23 mouse cellular contexts compared by ENCODE assay signal in genomic region chr2:25053101-25053500, GRCm38 (mm10). TPM values are rescaled to one million over a fixed set of nuclear protein-coding genes. Genes with fewer than 3 reads are reported as not detected.
A peak's percentile ranks its signal among the peaks of the same experiment; 100 is the strongest.
DNase-seq lines count a peak whose midpoint lies in the region; ATAC-seq and TF ChIP-seq lines count a peak whose summit lies in the region.
"Had no signal": no experiment of that assay in that cellular context is flagged by ENCODE, and none has a peak within 500 bp of the region (broad histone marks: within the 10 kb centered on the region; RNA-seq: fewer than 3 reads in every experiment).

No protein-coding gene starts in this region.

- H3K4me2 ChIP-seq in liver, embryonic 12.5 days: no peak overlapping the region
- H3K4me2 ChIP-seq: embryonic facial prominence, embryonic 12.5 days; forebrain, embryonic 13.5 days; forebrain, embryonic 15.5 days had no signal

- H3K79me2 ChIP-seq in liver, adult 2 months (ENCODE audit: control insufficient read depth, insufficient read depth, low read length): peaks cover 12% of the 10 kb centered on the region

- H3K27me3 ChIP-seq in liver, adult 2 months (ENCODE audit: control insufficient read depth, insufficient read depth, low read length): no peaks in the 10 kb centered on the region
- no peaks in the 10 kb centered on the region for H3K27me3 ChIP-seq in liver, embryonic 12.5 days (replicated peaks)
- H3K27me3 ChIP-seq: embryonic facial prominence, embryonic 12.5 days; forebrain, embryonic 13.5 days; forebrain, embryonic 15.5 days had no signal

- no peaks in the 10 kb centered on the region for H3K9me3 ChIP-seq in liver, embryonic 12.5 days (replicated peaks)
- H3K9me3 ChIP-seq: embryonic facial prominence, embryonic 10.5 days; embryonic facial prominence, embryonic 12.5 days; forebrain, embryonic 13.5 days; forebrain, embryonic 15.5 days had no signal

- H3K27ac ChIP-seq in liver, adult 2 months (replicated peaks; ENCODE audit: insufficient read depth, low read depth, low read length): peak overlapping the region; percentile 97
- H3K27ac ChIP-seq in liver, embryonic 12.5 days: no peak overlapping the region
- H3K27ac ChIP-seq: embryonic facial prominence, embryonic 12.5 days; forebrain, embryonic 13.5 days; forebrain, embryonic 15.5 days had no signal

- ATAC-seq in liver, embryonic 12.5 days: no peak
- ATAC-seq: forebrain, postnatal 0 days had no signal

- TF ChIP-seq CTCF in liver, adult 2 months (IDR thresholded peaks at IDR 0.05; ENCODE audit: low read depth, low read length): no peak

- H3K9ac ChIP-seq in liver, adult 2 months (ENCODE audit: low read depth, low read length): no peak overlapping the region
- H3K9ac ChIP-seq in liver, embryonic 12.5 days: no peak overlapping the region
- H3K9ac ChIP-seq: embryonic facial prominence, embryonic 12.5 days; forebrain, embryonic 13.5 days; forebrain, embryonic 15.5 days; forebrain, postnatal 0 days had no signal

- peaks cover 31% of the 10 kb centered on the region for H3K4me1 ChIP-seq in liver, adult 2 months (ENCODE audit: control insufficient read depth, insufficient read depth, low read length)
- peaks cover 41% of the 10 kb centered on the region for H3K4me1 ChIP-seq in liver, embryonic 12.5 days

- 59% methylated on average over 6 of the region's 6 CpGs for WGBS in liver, adult 2 months
- WGBS in liver, embryonic 12.5 days (ENCODE audit: insufficient replicate concordance): 76% methylated on average over 6 of the region's 6 CpGs

- DNase-seq in heart, adult 11 months: peak; percentile 93
- DNase-seq in heart, postnatal 14 days: no peak
- DNase-seq in liver, adult 2 months (ENCODE audit: extremely low read depth, low read depth, low spot score): peak; percentile 50
- DNase-seq in ovary, postnatal 14 days (ENCODE audit: low spot score): no peak
- DNase-seq: adrenal gland, adult 8-10 months; adrenal gland, postnatal 14 days; adrenal gland, postnatal 36 days; cerebellum, adult 18-20 months; cerebellum, adult 8-10 months; cerebellum, postnatal 10 days; cerebellum, postnatal 25 days; forebrain, postnatal 0 days had no signal

- peaks cover 2% of the 10 kb centered on the region; the same call in 1 of the 2 replicates for H3K36me3 ChIP-seq in liver, adult 2 months (ENCODE audit: control insufficient read depth, insufficient read depth, low read length)
- peaks cover 62% of the 10 kb centered on the region for H3K36me3 ChIP-seq in liver, embryonic 12.5 days

- H3K4me3 ChIP-seq in liver, adult 2 months (ENCODE audit: insufficient read depth, low read depth, low read length): no peak overlapping the region
- no peak overlapping the region for H3K4me3 ChIP-seq in liver, embryonic 12.5 days
- H3K4me3 ChIP-seq: embryonic facial prominence, embryonic 12.5 days; forebrain, embryonic 13.5 days; forebrain, embryonic 15.5 days had no signal

- no peak for TF ChIP-seq POLR2A in liver, adult 2 months (IDR thresholded peaks at IDR 0.05; ENCODE audit: extremely low read depth, insufficient read depth, low read length)

- intact Hi-C loops in heart, postnatal 14 days (cut with DNase I): no loop called here

RNA-seq across cellular contexts. Expression of gene Nsmf, which starts 1.1 kb away (rescaled TPM):
- 10 to 100 TPM; 33.6 to 35.4 TPM for total RNA-seq in heart, postnatal 14 days (2021)
- total RNA-seq in liver, adult 2 months (2014; rRNA removed): 71.2 and 76.2 TPM in 2 replicates
- polyA plus RNA-seq in liver, adult 2 months (2012; rRNA removed): 182 and 219 TPM in 2 replicates
- polyA plus RNA-seq in liver, embryonic 12.5 days (2016; fragmentation: Nextera tagmentation; extraction: Ambion mirVana): 16.1 and 17.0 TPM in 2 replicates

RNA-seq across cellular contexts. Expression of gene Entpd8, which starts 27.0 kb away (rescaled TPM):
- total RNA-seq in heart, postnatal 14 days (2021): not detected
- total RNA-seq in liver, adult 2 months (2014; rRNA removed): 84.8 and 91.8 TPM in 2 replicates
- 159 and 196 TPM in 2 replicates for polyA plus RNA-seq in liver, adult 2 months (2012; rRNA removed)
- polyA plus RNA-seq in liver, embryonic 12.5 days (2016; fragmentation: Nextera tagmentation; extraction: Ambion mirVana): 1.2 and 1.4 TPM in 2 replicates
- total RNA-seq: adrenal gland, adult 18-20 months; adrenal gland, postnatal 36 days; ES-E14; forebrain, postnatal 0 days; MEL had no signal
- polyA plus RNA-seq: C2C12; cortical plate, adult 2 months; embryonic facial prominence, embryonic 10.5 days; embryonic facial prominence, embryonic 12.5 days; forebrain, embryonic 11.5 days; forebrain, embryonic 13.5 days; forebrain, embryonic 15.5 days; forebrain, postnatal 0 days had no signal

RNA-seq across cellular contexts. Expression of gene Noxa1, which starts 41.8 kb away (rescaled TPM):
- total RNA-seq in heart, postnatal 14 days (2021): not detected
- total RNA-seq in liver, adult 2 months (2014; rRNA removed): not detected in 2 replicates
- polyA plus RNA-seq in liver, adult 2 months (2012; rRNA removed): 0.15 TPM in 1 of 2 replicates, not detected in the other
- 0.64 and 0.71 TPM in 2 replicates for polyA plus RNA-seq in liver, embryonic 12.5 days (2016; fragmentation: Nextera tagmentation; extraction: Ambion mirVana)
- total RNA-seq: adrenal gland, adult 18-20 months; adrenal gland, adult 8-10 months; adrenal gland, postnatal 14 days; adrenal gland, postnatal 36 days; forebrain, postnatal 0 days had no signal
- polyA plus RNA-seq: C2C12; cortical plate, adult 2 months; embryonic facial prominence, embryonic 12.5 days; forebrain, embryonic 13.5 days; forebrain, embryonic 15.5 days; forebrain, postnatal 0 days had no signal

Comparison
In these comparisons a context has a peak if more than half of its experiments do, and no peak if none do; other contexts are left out.
1. DNase-seq: peak in heart, adult 11 months (single experiment) and liver, adult 2 months (single experiment); none in heart, postnatal 14 days (0 of 2) and ovary, postnatal 14 days (single experiment).
2. RNA of gene Entpd8, which starts 27.0 kb away (total RNA-seq): 84.8 to 91.8 TPM in liver, adult 2 months; not detected in heart, postnatal 14 days; every median in the first group is over 10 times any median in the second.